Mouse (Mus musculus): Measurements from ENCODE around the gene Med18. TPM values are rescaled to one million over a fixed set of nuclear protein-coding genes. Genes with fewer than 3 reads are reported as not detected.

The Med18 gene
- 22.6 and 24.8 TPM in 2 replicates for polyA plus RNA-seq (2015; fragmentation: Nextera tagmentation; extraction: Ambion mirVana)

- peak within 1 kb of the TSS; percentile 48 for H3K27ac ChIP-seq (ENCODE audit: low read length)
- H3K4me3 ChIP-seq (ENCODE audit: low read length) = peak within 1 kb of the TSS; percentile 77
- no peaks in the 10 kb centered on the region for H3K27me3 ChIP-seq (ENCODE audit: control insufficient read depth, insufficient read depth, low read depth, low read length)
- H3K36me3 ChIP-seq (ENCODE audit: control insufficient read depth, insufficient read depth, low read length) = peaks cover 12% of the 10 kb centered on the region
- no peaks in the 10 kb centered on the region for H3K9me3 ChIP-seq (ENCODE audit: control insufficient read depth, low read length)
- H3K4me2 ChIP-seq (ENCODE audit: low read depth, low read length) = peak within 1 kb of the TSS; percentile 72
- H3K9ac ChIP-seq (ENCODE audit: low read length) = peak within 1 kb of the TSS; percentile 83
- peaks cover 13% of the 10 kb centered on the region for H3K4me1 ChIP-seq (replicated peaks; ENCODE audit: control insufficient read depth, insufficient read depth, low read length)
- under 1% methylated on average over 44 of the region's 44 CpGs for WGBS
- ATAC-seq (ENCODE audit: low read depth) = peak; percentile 94
Observed at GRCm38 (mm10) chr4:132463430-132464254, at the start of gene Med18. Gene Med18, minus strand, starts transcription at chr4:132463921.

GRCm38 (mm10) chr4:132512080-132512479 is 48.4 kb upstream of the Med18 start:
- H3K4me2 ChIP-seq (ENCODE audit: low read depth, low read length) = no peak overlapping the region
- H3K9ac ChIP-seq (ENCODE audit: low read length) = no peak overlapping the region
- no peak for ATAC-seq (ENCODE audit: low read depth)
- peaks cover 26% of the 10 kb centered on the region for H3K4me1 ChIP-seq (replicated peaks; ENCODE audit: control insufficient read depth, insufficient read depth, low read length)
- H3K27ac ChIP-seq (ENCODE audit: low read length) = no peak overlapping the region
- no peaks in the 10 kb centered on the region for H3K36me3 ChIP-seq (ENCODE audit: control insufficient read depth, insufficient read depth, low read length)
- 61% methylated on average over 3 of the region's 3 CpGs for WGBS
- no peaks in the 10 kb centered on the region for H3K27me3 ChIP-seq (ENCODE audit: control insufficient read depth, insufficient read depth, low read depth, low read length)
- no peaks in the 10 kb centered on the region for H3K9me3 ChIP-seq (ENCODE audit: control insufficient read depth, low read length)
- H3K4me3 ChIP-seq (ENCODE audit: low read length) = no peak overlapping the region

DNA sequence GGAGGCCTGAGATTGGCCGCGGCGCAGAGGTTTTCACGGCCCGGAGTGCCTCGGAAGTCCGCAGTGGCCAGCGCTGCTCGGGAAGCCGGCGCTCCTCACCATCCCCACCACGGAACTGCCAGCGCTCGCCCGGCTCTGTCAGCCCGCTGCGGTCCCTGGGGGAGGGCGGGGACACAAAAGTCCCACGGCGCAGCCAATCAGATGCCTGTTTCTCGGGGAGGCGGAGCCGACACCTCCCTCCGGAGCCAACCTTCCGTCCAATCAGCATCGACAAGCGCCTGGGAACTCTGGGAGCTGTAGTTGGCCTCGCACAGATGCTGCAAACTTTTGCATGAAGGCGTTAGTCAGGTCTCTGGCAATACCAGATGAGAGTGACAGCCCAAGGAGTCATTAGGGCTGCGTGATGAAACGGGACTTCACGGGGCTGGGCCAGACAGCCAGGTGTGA is 46.7 kb upstream of the Med18 start, which contains the start of gene Sesn2:
Sesn2 (minus strand) TSS at position 150 of the 447 bp plus-strand sequence.
- under 1% methylated on average over 32 of the region's 32 CpGs for WGBS

DNA sequence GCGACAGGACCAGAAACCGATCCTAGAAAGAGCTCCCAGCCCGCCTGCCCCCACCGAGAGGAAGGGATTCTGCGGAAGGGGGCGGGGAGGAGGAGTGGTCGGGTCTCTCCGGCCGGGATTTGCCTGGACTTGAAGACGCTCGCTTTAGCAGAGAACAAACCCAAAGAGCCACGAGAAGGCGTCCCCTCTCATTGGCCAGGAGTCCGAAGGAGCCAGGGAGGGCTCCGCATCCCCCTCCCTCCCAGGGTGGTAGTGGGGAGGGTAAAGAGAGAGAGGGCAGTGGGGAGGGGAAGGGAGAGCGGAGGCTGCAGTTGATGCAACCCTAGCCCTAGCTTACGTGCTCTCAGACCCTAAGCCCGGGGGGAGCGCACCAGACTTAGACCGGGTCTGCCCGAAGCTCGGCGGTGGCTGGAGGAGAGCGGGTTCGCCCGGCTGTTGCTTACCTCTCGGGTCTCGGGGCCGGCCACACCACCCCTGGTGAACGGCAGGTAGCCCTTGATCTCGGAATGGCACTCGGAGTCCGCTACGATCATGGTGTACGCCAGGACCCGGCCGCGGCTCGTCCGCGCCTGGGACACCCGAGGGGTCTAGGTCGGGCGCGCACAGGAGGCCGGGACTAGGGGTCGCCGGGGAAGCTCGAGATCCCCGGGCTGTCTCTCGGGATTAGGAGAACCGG is 46.0 kb upstream of the Med18 start:
- WGBS = under 1% methylated on average over 52 of the region's 52 CpGs
- Histone ChIP-seq H3K27me3 (ENCODE audit: control insufficient read depth, insufficient read depth, low read depth, low read length) (no peaks in the 10 kb centered on the region), H3K9ac (ENCODE audit: low read length) (peak overlapping the region; percentile 74), H3K27ac (ENCODE audit: low read length) (peak overlapping the region; percentile 79), H3K4me1 (replicated peaks; ENCODE audit: control insufficient read depth, insufficient read depth, low read length) (peaks cover 27% of the 10 kb centered on the region), H3K4me3 (ENCODE audit: low read length) (peak overlapping the region; percentile 87), H3K4me2 (ENCODE audit: low read depth, low read length) (peak overlapping the region; percentile 76), H3K36me3 (ENCODE audit: control insufficient read depth, insufficient read depth, low read length) (no peaks in the 10 kb centered on the region), H3K9me3 (ENCODE audit: control insufficient read depth, low read length) (no peaks in the 10 kb centered on the region)
- peak; percentile 81 for ATAC-seq (ENCODE audit: low read depth)

More for the DNA sequence above, 46.7 kb upstream of the Med18 start, which contains the start of gene Sesn2:
- Histone ChIP-seq H3K27ac (ENCODE audit: low read length) (peak within 1 kb of the TSS; percentile 79), H3K4me2 (ENCODE audit: low read depth, low read length) (peak within 1 kb of the TSS; percentile 76), H3K4me1 (replicated peaks; ENCODE audit: control insufficient read depth, insufficient read depth, low read length) (peaks cover 27% of the 10 kb centered on the region), H3K9me3 (ENCODE audit: control insufficient read depth, low read length) (no peaks in the 10 kb centered on the region), H3K36me3 (ENCODE audit: control insufficient read depth, insufficient read depth, low read length) (no peaks in the 10 kb centered on the region), H3K4me3 (ENCODE audit: low read length) (peak within 1 kb of the TSS; percentile 87), H3K9ac (ENCODE audit: low read length) (peak within 1 kb of the TSS; percentile 74), H3K27me3 (ENCODE audit: control insufficient read depth, insufficient read depth, low read depth, low read length) (no peaks in the 10 kb centered on the region)
- ATAC-seq (ENCODE audit: low read depth) = peak; percentile 93

DNA sequence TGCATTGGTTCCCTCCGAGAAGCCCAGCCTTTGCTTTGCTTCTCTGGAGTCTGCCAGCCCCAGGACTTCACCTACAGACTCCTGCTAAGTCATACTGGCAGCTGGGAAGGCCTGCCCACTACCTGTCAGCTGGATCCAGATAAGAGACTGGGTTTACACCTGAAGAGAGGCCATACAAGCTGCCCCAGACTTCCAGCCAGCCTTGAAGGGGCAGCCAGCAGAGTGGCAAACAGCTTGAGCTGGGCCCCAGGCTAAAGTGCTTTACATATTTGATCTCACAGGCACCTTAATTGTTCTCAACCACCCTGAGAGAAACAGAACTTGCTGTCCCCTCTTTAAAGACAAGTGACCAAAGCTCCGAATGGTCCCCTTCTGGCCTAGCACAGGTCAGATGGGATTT is 43.5 kb upstream of the Med18 start:
- 34% methylated on average over 2 of the region's 2 CpGs for WGBS
- Histone ChIP-seq H3K9ac (ENCODE audit: low read length) (peak overlapping the region; percentile 45), H3K4me2 (ENCODE audit: low read depth, low read length) (0 out of 2 replicates have a peak overlapping the region, but pooled peaks have one; percentile 13), H3K27ac (ENCODE audit: low read length) (peak overlapping the region; percentile 50), H3K4me1 (replicated peaks; ENCODE audit: control insufficient read depth, insufficient read depth, low read length) (peaks cover 15% of the 10 kb centered on the region), H3K9me3 (ENCODE audit: control insufficient read depth, low read length) (no peaks in the 10 kb centered on the region), H3K36me3 (ENCODE audit: control insufficient read depth, insufficient read depth, low read length) (no peaks in the 10 kb centered on the region), H3K4me3 (ENCODE audit: low read length) (no peak overlapping the region), H3K27me3 (ENCODE audit: control insufficient read depth, insufficient read depth, low read depth, low read length) (no peaks in the 10 kb centered on the region)
- no peak for ATAC-seq (ENCODE audit: low read depth)

DNA sequence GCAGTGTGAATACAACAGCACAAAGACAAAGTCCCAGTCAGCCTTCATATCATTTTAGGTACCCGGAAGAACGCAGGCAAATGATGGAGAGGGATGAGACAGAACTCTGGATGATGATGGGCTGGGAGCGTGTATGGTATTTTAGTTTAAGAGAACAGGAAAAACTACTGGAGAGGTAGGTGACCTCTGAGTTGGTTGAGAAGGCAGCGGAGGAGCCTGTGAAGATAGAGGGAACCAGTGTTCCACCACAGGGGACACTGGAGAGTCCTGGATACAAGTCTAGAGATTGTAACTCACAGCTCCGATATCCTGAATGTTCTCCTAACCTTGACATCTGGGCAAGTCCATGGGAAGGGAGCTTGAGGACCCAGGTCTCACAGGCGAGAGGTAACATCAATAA is 42.5 kb upstream of the Med18 start:
- Histone ChIP-seq H3K27ac (ENCODE audit: low read length) (no peak overlapping the region), H3K4me2 (ENCODE audit: low read depth, low read length) (no peak overlapping the region), H3K4me1 (replicated peaks; ENCODE audit: control insufficient read depth, insufficient read depth, low read length) (peaks cover 15% of the 10 kb centered on the region), H3K27me3 (ENCODE audit: control insufficient read depth, insufficient read depth, low read depth, low read length) (no peaks in the 10 kb centered on the region), H3K9ac (ENCODE audit: low read length) (no peak overlapping the region), H3K9me3 (ENCODE audit: control insufficient read depth, low read length) (no peaks in the 10 kb centered on the region), H3K36me3 (ENCODE audit: control insufficient read depth, insufficient read depth, low read length) (no peaks in the 10 kb centered on the region), H3K4me3 (ENCODE audit: low read length) (no peak overlapping the region)
- 86% methylated on average over 6 of the region's 6 CpGs for WGBS
- no peak for ATAC-seq (ENCODE audit: low read depth)

GRCm38 (mm10) chr4:132505800-132506199 is 42.1 kb upstream of the Med18 start:
- Histone ChIP-seq H3K27me3 (ENCODE audit: control insufficient read depth, insufficient read depth, low read depth, low read length) (no peaks in the 10 kb centered on the region), H3K9ac (ENCODE audit: low read length) (no peak overlapping the region), H3K36me3 (ENCODE audit: control insufficient read depth, insufficient read depth, low read length) (no peaks in the 10 kb centered on the region), H3K4me2 (ENCODE audit: low read depth, low read length) (no peak overlapping the region), H3K9me3 (ENCODE audit: control insufficient read depth, low read length) (no peaks in the 10 kb centered on the region), H3K4me3 (ENCODE audit: low read length) (no peak overlapping the region), H3K27ac (ENCODE audit: low read length) (no peak overlapping the region), H3K4me1 (replicated peaks; ENCODE audit: control insufficient read depth, insufficient read depth, low read length) (peaks cover 15% of the 10 kb centered on the region)
- 68% methylated on average over 10 of the region's 10 CpGs for WGBS
- no peak for ATAC-seq (ENCODE audit: low read depth)

DNA sequence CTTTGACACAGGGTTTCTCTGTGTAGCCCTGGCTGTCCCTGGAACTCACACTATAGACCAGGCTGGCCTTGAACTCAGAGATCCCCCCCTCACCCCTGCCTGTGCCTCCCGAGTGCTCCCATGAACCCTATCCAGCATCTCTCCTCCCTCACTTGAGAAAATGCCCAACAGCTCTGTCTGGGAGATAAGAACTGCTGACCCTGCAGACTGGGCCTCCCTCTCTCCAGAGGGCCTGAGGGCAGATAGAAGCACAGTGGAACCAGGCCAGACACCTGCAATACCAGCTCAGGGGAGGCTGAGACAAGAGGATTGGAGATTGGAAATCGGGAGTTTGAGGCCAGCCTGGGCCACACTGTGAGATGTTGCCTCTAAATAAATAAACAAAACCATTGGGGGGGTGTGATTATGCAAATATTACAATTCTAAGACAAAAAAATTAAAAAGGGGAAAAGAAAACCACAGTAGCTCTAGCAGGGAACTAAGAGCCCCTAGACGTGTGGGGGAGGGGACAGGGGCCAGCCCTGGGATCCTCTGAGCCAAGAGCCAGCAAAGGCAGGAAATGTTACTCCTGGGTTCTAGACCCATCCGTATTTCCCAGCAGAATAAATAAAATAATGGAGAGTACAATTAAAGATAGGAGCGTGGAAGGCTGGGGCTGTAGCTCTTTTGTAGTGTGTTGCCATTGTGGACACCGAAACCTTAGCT is 41.5 kb upstream of the Med18 start:
- ATAC-seq (ENCODE audit: low read depth) = no peak
- no peak overlapping the region; the same call in 1 of the 2 replicates for H3K9ac ChIP-seq (ENCODE audit: low read length)
- H3K4me3 ChIP-seq (ENCODE audit: low read length) = no peak overlapping the region
- H3K27me3 ChIP-seq (ENCODE audit: control insufficient read depth, insufficient read depth, low read depth, low read length) = no peaks in the 10 kb centered on the region
- WGBS = 63% methylated on average over 6 of the region's 6 CpGs
- H3K4me1 ChIP-seq (replicated peaks; ENCODE audit: control insufficient read depth, insufficient read depth, low read length) = peaks cover 15% of the 10 kb centered on the region
- H3K27ac ChIP-seq (ENCODE audit: low read length) = no peak overlapping the region
- H3K4me2 ChIP-seq (ENCODE audit: low read depth, low read length) = no peak overlapping the region
- no peaks in the 10 kb centered on the region for H3K9me3 ChIP-seq (ENCODE audit: control insufficient read depth, low read length)
- no peaks in the 10 kb centered on the region for H3K36me3 ChIP-seq (ENCODE audit: control insufficient read depth, insufficient read depth, low read length)

GRCm38 (mm10) chr4:132503344-132503743 is 39.6 kb upstream of the Med18 start:
- WGBS = 70% methylated on average over 11 of the region's 11 CpGs
- no peak overlapping the region for H3K4me3 ChIP-seq (ENCODE audit: low read length)
- no peaks in the 10 kb centered on the region for H3K36me3 ChIP-seq (ENCODE audit: control insufficient read depth, insufficient read depth, low read length)
- H3K27ac ChIP-seq (ENCODE audit: low read length) = no peak overlapping the region
- no peak for ATAC-seq (ENCODE audit: low read depth)
- no peaks in the 10 kb centered on the region for H3K9me3 ChIP-seq (ENCODE audit: control insufficient read depth, low read length)
- no peak overlapping the region for H3K4me2 ChIP-seq (ENCODE audit: low read depth, low read length)
- H3K27me3 ChIP-seq (ENCODE audit: control insufficient read depth, insufficient read depth, low read depth, low read length) = no peaks in the 10 kb centered on the region
- no peak overlapping the region for H3K9ac ChIP-seq (ENCODE audit: low read length)
- peaks cover 7% of the 10 kb centered on the region for H3K4me1 ChIP-seq (replicated peaks; ENCODE audit: control insufficient read depth, insufficient read depth, low read length)

Data from lung, embryonic 16.5 days (tissue).